Mouse (Mus musculus) left cerebral cortex, adult 11 months (tissue): Measurements from ENCODE around the gene Ogfr.

Source experiments
- DNase-seq: peaks from one replicate; pipeline ENCODE4 v3.0.0; 2022; ENCODE audit warnings: low spot score

Gene Ogfr

GRCm38 (mm10) chr2:180604781-180605180 is 15.7 kb downstream of the Ogfr start:
- no peak for DNase-seq

- no peak for DNase-seq
Observed at GRCm38 (mm10) chr2:180610283-180610682, 21.2 kb downstream of the Ogfr start.

- DNase-seq, result no peak
Observed at GRCm38 (mm10) chr2:180611882-180612281, 22.8 kb downstream of the Ogfr start.

- no peak for DNase-seq
Observed at GRCm38 (mm10) chr2:180641576-180642554, 52.8 kb downstream of the Ogfr start.

GRCm38 (mm10) chr2:180642555-180643260 is 53.7 kb downstream of the Ogfr start, which contains the start of gene Tcfl5:
Gene Tcfl5, minus strand, starts transcription at chr2:180642708.
- DNase-seq, result no peak

- no peak for DNase-seq
Observed at GRCm38 (mm10) chr2:180643626-180644025, 54.6 kb downstream of the Ogfr start.
